Mouse (Mus musculus) liver, postnatal 0 days (tissue): Measurements from ENCODE around the gene Fmnl3. TPM values are rescaled to one million over a fixed set of nuclear protein-coding genes. Genes with fewer than 3 reads are reported as not detected.

ENCODE experiments used
- ATAC-seq: fragments of 200-750 bp; cut with Nextera tagmentation; 2 replicates; pipeline ENCODE4 v1.8.0; 2017; ENCODE audit warnings: mild to moderate bottlenecking, moderate library complexity
- DNase-seq: peaks from one replicate; pipeline ENCODE4 v3.0.0-alpha.2; 2016
- H3K27ac ChIP-seq: fragments of 300-500 bp; sonication (generic); 2 replicates; pipeline ENCODE4 v1.5.1; 2014; ENCODE audit warnings: antibody characterized with exemption, moderate library complexity, mild to moderate bottlenecking, low read depth
- H3K27me3 ChIP-seq: fragments of 300-500 bp; sonication (generic); 2 replicates; pipeline ENCODE4 v1.6.1; 2014; ENCODE audit warnings: low read length, control low read depth, mixed read lengths; ENCODE audit not compliant: insufficient read depth
- H3K36me3 ChIP-seq: fragments of 300-500 bp; sonication (generic); replicated peaks from 2 replicates; pipeline ENCODE4 v1.6.1; 2014; ENCODE audit warnings: mild to moderate bottlenecking, control low read depth, low read length, moderate library complexity, mixed read lengths; ENCODE audit not compliant: insufficient read depth
- H3K4me1 ChIP-seq: fragments of 300-500 bp; sonication (generic); 2 replicates; pipeline ENCODE4 v1.6.1; 2014; ENCODE audit warnings: antibody characterized with exemption, mild to moderate bottlenecking, control low read depth; ENCODE audit not compliant: insufficient read depth
- H3K4me2 ChIP-seq: fragments of 300-500 bp; sonication (generic); 2 replicates; pipeline ENCODE4 v1.6.1; 2014; ENCODE audit warnings: low read depth, mild to moderate bottlenecking, low read length, moderate library complexity, mixed read lengths
- H3K4me3 ChIP-seq: fragments of 300-500 bp; sonication (generic); 2 replicates; pipeline ENCODE4 v1.5.1; 2014; ENCODE audit warnings: low read depth, low read length
- H3K9ac ChIP-seq: fragments of 300-500 bp; sonication (generic); replicated peaks from 2 replicates; pipeline ENCODE4 v1.6.1; 2014; ENCODE audit warnings: mild to moderate bottlenecking, moderate library complexity
- H3K9me3 ChIP-seq: fragments of 300-500 bp; sonication (generic); 2 replicates; pipeline ENCODE4 v1.6.1; 2016; ENCODE audit warnings: mild to moderate bottlenecking, control low read depth, low read length, mixed read lengths
- CTCF ChIP-seq: sonication (generic); IDR thresholded peaks from 2 replicates; pipeline ENCODE4 v1.5.1; 2016; ENCODE audit warnings: antibody characterized with exemption, low read depth
- EP300 ChIP-seq: IDR thresholded peaks from 2 replicates; pipeline ENCODE4 v1.6.1; 2016; ENCODE audit warnings: antibody characterized with exemption, low read depth, mild to moderate bottlenecking
- WGBS: fragments of 180-500 bp; shearing (Covaris S2); extraction: QIAGEN DNeasy Blood & Tissue Kit; methylation state at CpG from one replicate; pipeline ENCODE4 v1.1.7; 2014; ENCODE audit not compliant: insufficient replicate concordance; 5-methylcytosine and 5-hydroxymethylcytosine counted together
- polyA plus RNA-seq: library from polyadenylated mRNA; unstranded; fragments of >200 nt; fragmentation: Nextera tagmentation; extraction: Ambion mirVana; gene quantifications from 2 replicates; pipeline ENCODE4 v1.2.1, GENCODE M21; 2015

The Fmnl3 gene
- polyA plus RNA-seq, 1 experiment from 2014 or later = 2.4 TPM

DNA sequence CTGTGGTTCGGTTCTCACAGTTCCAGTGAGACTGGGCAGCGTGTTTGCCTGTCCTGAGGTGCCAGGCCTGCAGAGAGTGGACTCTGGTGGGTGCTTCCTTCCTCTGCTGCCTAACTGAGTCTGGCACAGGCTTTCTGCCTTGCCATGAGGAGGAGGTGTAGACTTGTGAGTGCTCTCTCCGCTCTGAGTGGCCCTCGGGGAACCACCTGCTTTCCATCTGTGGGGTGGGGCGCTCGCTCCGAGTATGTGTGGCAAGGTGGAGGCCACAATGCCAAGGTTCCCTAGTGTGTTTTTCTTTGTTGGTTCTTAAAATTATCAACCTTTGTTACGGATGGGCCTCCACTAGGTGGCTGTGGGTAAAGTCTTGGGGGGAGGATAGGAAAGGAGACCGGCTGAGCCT, 38.6 kb upstream of the Fmnl3 start:
- H3K9me3 ChIP-seq = no peaks in the 10 kb centered on the region
- no peaks in the 10 kb centered on the region for H3K27me3 ChIP-seq
- ATAC-seq (no peak), DNase-seq (peak; percentile 12)
- TF ChIP-seq EP300 (no peak), CTCF (no peak)
- no peak overlapping the region for H3K27ac ChIP-seq
- H3K4me1 ChIP-seq = no peaks in the 10 kb centered on the region
- H3K4me2 ChIP-seq = no peak overlapping the region
- peaks cover 66% of the 10 kb centered on the region for H3K36me3 ChIP-seq
- H3K9ac ChIP-seq = no peak overlapping the region
- H3K4me3 ChIP-seq = no peak overlapping the region
- WGBS = 96% methylated on average over 9 of the region's 9 CpGs

DNA sequence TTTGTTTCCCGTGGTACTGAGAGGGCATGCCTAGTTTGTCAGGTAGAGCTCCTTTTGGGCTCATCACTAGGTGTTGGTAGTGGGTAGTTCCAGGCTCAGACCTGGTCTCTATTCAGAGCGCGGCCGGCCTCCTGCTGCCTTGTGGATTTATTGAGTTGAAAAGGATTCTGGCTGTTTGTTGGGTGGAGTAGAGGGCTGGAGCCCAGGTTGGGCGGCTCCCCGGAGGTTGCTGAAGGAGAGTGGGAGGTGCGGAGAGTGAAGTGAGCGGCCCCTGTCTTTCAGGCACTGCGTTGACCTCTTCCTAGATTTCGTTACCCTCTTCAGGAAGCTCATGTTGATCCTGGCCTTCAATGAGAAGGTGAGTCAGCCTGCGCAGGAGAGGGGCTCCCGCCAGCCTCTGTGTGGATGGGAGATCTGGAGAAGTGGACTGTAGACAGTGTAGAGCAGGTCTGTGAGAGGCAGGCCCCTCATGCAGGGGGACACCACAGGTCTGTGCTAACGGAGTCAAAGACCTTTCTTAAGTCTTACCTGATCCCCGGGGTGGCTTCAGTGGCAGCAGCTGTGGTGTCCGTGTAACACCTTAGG, 36.8 kb upstream of the Fmnl3 start:
- DNase-seq = peak; percentile 12

DNA sequence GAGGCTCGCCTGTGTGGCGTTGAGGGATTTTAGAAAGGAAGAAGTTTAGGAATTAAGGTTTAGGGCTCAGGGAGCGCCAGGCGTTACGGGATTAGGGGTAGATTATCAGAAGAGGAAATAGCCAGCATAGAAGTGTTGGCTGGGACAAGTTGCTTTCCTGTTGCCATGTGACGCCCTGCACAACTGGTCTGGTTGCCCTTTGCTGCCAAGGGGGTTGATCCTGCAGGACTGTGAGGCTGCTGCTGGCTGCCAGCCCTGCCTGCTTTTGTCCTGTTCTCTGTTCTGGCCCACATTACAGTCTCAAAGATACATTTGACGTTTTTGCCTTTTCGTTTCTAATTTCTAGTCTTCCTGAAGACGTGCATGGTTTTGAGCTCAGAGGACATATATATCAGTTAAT, 34.9 kb upstream of the Fmnl3 start:
- Histone ChIP-seq H3K4me1 (no peaks in the 10 kb centered on the region; the same call in 1 of the 2 replicates), H3K4me3 (no peak overlapping the region), H3K9me3 (no peaks in the 10 kb centered on the region), H3K4me2 (no peak overlapping the region), H3K9ac (no peak overlapping the region), H3K36me3 (peaks cover 90% of the 10 kb centered on the region), H3K27ac (no peak overlapping the region), H3K27me3 (no peaks in the 10 kb centered on the region)
- 84% methylated on average over 9 of the region's 9 CpGs for WGBS
- ATAC-seq (no peak), DNase-seq (no peak)
- TF ChIP-seq EP300 = no peak
- TF ChIP-seq CTCF = no peak

More for the DNA sequence above, 36.8 kb upstream of the Fmnl3 start:
- H3K27ac ChIP-seq = no peak overlapping the region
- TF ChIP-seq CTCF (no peak), EP300 (no peak)
- 91% methylated on average over 15 of the region's 15 CpGs for WGBS
- no peak overlapping the region for H3K4me2 ChIP-seq
- no peak overlapping the region for H3K9ac ChIP-seq
- no peak for ATAC-seq
- no peaks in the 10 kb centered on the region for H3K9me3 ChIP-seq
- no peak overlapping the region for H3K4me3 ChIP-seq
- H3K27me3 ChIP-seq = no peaks in the 10 kb centered on the region
- no peaks in the 10 kb centered on the region for H3K4me1 ChIP-seq
- peaks cover 82% of the 10 kb centered on the region for H3K36me3 ChIP-seq

DNA sequence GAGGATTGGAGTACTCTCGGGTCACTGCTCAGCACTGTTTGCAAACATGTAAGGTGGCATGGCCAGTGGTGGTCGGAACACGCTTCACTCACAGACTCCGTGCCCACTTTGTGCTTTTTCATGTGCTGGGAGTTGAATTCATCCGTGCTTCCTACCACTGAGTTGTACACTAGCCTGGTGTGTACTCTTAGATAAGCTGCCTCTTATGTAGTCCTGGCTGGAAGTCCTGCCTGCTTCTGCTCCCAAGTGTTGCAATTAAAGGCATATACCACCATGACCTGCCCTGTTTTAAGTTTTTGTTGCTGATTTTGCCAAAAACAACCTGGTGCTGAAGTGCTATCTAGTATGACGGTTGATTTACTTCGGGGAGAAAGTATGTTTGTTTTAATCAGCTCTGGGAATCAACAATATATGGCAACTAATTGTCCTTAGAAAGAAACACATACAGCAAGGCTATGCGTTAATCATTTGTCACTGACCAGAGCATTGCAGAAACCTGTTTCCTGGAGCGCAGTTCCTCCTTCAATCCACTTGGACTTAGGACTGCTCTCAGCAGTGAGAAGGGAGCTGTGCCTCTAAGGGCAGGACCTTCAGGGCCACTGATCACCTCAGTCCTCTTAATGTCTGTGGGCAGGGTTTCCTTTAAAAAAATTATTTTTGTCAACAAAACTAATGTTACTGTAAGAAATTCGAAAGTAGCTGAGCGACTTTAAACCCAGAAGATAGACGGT, 33.0 kb upstream of the Fmnl3 start:
- no peak for DNase-seq
- Histone ChIP-seq H3K27me3 (no peaks in the 10 kb centered on the region), H3K4me2 (peak overlapping the region; percentile 32), H3K9me3 (no peaks in the 10 kb centered on the region), H3K9ac (peak overlapping the region; percentile 35; the same call in 1 of the 2 replicates), H3K4me1 (peaks cover 7% of the 10 kb centered on the region), H3K4me3 (no peak overlapping the region), H3K27ac (peak overlapping the region; percentile 55; the same call in 1 of the 2 replicates), H3K36me3 (peaks cover 76% of the 10 kb centered on the region)
- TF ChIP-seq EP300 = no peak
- no peak for TF ChIP-seq CTCF
- 70% methylated on average over 12 of the region's 12 CpGs for WGBS
- ATAC-seq = peak; percentile 34

DNA sequence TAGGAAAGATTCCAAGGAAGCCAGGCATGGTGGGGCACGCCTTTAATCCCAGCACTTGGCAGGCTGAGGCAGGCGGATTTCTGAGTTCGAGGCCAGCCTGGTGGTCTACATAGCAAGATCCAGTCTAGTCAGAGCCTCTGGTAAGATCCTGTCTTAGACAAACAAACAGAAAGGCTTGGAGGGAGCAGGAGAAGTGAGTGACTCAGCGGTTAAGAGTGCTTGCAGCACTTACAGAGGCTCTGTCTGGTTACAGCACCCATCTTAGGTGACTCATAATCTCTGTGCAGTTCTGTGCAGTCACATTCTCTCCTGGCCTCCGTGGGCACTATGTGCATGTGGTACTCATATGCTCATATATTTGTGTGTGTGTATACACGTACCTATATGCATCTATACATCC, 30.3 kb upstream of the Fmnl3 start:
- Histone ChIP-seq H3K4me3 (no peak overlapping the region; the same call in 1 of the 2 replicates), H3K4me2 (peak overlapping the region; percentile 65), H3K9ac (no peak overlapping the region), H3K27me3 (no peaks in the 10 kb centered on the region), H3K4me1 (peaks cover 32% of the 10 kb centered on the region), H3K27ac (no peak overlapping the region), H3K9me3 (no peaks in the 10 kb centered on the region), H3K36me3 (peaks cover 51% of the 10 kb centered on the region)
- no peak for DNase-seq
- TF ChIP-seq EP300 (no peak), CTCF (no peak)
- ATAC-seq = no peak
- WGBS = 77% methylated on average over 6 of the region's 6 CpGs

DNA sequence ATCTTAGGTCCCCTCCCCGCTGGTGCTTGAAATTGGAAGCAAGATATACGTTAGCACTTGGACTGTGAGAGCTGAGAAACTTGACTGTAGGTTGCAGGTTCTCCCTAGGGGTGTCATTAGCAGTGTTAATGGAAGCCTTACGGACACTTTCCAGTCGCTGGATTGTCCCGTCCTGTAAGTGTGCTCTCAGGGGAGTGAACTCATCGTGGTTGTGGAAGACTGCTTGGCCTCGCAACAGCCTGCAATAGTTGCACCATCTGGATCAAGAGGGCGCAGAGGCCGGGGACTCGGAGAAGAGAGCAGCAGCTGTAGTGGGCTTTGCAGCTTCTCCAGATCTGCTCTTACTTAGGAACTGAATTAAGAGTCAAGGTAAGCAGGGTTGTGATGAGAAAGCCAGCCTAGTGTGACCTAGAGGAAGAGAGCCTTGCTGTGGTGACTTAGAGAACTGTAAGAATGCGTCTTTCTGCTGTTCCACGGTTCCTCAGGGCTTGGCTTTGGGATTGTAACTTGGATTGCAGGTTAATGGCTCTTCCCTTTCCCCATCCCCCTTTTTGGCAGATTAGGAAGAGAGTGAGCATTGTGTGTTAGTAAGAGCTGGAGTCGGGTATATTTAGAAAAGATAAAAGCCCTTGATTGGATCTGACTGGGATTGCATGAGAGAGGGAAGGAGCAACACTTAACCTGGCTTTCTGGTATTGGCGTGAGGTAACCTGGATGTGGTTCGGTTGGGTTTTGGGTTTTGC, 29.4 kb upstream of the Fmnl3 start:
- H3K4me3 ChIP-seq = peak overlapping the region; percentile 25
- H3K27ac ChIP-seq = peak overlapping the region; percentile 36; the same call in 1 of the 2 replicates
- ATAC-seq = peak; percentile 20; the same call in 1 of the 2 replicates
- H3K9me3 ChIP-seq = no peaks in the 10 kb centered on the region
- H3K4me1 ChIP-seq = peaks cover 39% of the 10 kb centered on the region
- no peaks in the 10 kb centered on the region for H3K27me3 ChIP-seq
- WGBS = 58% methylated on average over 15 of the region's 15 CpGs
- peaks cover 42% of the 10 kb centered on the region for H3K36me3 ChIP-seq
- H3K9ac ChIP-seq = peak overlapping the region; percentile 27; the same call in 1 of the 2 replicates
- DNase-seq = peak; percentile 57
- peak overlapping the region; percentile 65 for H3K4me2 ChIP-seq
- TF ChIP-seq EP300 = no peak
- TF ChIP-seq CTCF = no peak
